Mouse (Mus musculus): ENCODE measurements around the gene Mmp23.

- no peak for TF ChIP-seq ZC3H11A (IDR thresholded peaks at IDR 0.05; ENCODE audit: borderline replicate concordance, low read depth, low read length)
- no peak for TF ChIP-seq ZNF384 (IDR thresholded peaks at IDR 0.05; ENCODE audit: low read depth, low read length)
- TF ChIP-seq MAFK (IDR thresholded peaks at IDR 0.05; ENCODE audit: insufficient read depth, low read depth, low read length): no peak
- no peak for TF ChIP-seq CHD2 (IDR thresholded peaks at IDR 0.05; ENCODE audit: low read depth, low read length)
Measured at GRCm38 (mm10) chr4:155654183-155654455, 935 bp upstream of the Mmp23 start.
